Mouse (Mus musculus) neural tube, embryonic 13.5 days (tissue): ENCODE measurements around the gene Rxfp1. TPM values are rescaled to one million over a fixed set of nuclear protein-coding genes. Genes with fewer than 3 reads are reported as not detected.
"Not testable (repeated sequence)": the region's sequence is repeated elsewhere in the genome, so short reads cannot be mapped to it uniquely, and the experiment has no call there.

Experiments used
- ATAC-seq: fragments of 200-750 bp; cut with Nextera tagmentation; 2 replicates; pipeline ENCODE4 v1.8.0; 2017; ENCODE audit warnings: low read depth, mild to moderate bottlenecking, moderate TSS enrichment, moderate library complexity
- H3K27ac ChIP-seq: fragments of 300-500 bp; sonication (generic); replicated peaks from 2 replicates; pipeline ENCODE4 v1.5.1; 2015; ENCODE audit warnings: moderate library complexity, mild to moderate bottlenecking, inconsistent platforms
- H3K27me3 ChIP-seq: fragments of 300-500 bp; sonication (generic); 2 replicates; pipeline ENCODE4 v1.6.1; 2015; ENCODE audit warnings: mild to moderate bottlenecking, inconsistent platforms
- H3K36me3 ChIP-seq: fragments of 300-500 bp; sonication (generic); 2 replicates; pipeline ENCODE4 v1.6.1; 2015; ENCODE audit warnings: mild to moderate bottlenecking, inconsistent platforms
- H3K4me1 ChIP-seq: fragments of 300-500 bp; sonication (generic); replicated peaks from 2 replicates; pipeline ENCODE4 v1.6.1; 2015; ENCODE audit warnings: inconsistent platforms
- H3K4me2 ChIP-seq: fragments of 300-500 bp; sonication (generic); 2 replicates; pipeline ENCODE4 v1.6.1; 2015; ENCODE audit warnings: inconsistent platforms, mild to moderate bottlenecking, moderate library complexity
- H3K4me3 ChIP-seq: fragments of 300-500 bp; sonication (generic); 2 replicates; pipeline ENCODE4 v1.5.1; 2015; ENCODE audit warnings: mild to moderate bottlenecking, inconsistent platforms
- H3K9ac ChIP-seq: fragments of 300-500 bp; sonication (generic); 2 replicates; pipeline ENCODE4 v1.6.1; 2015; ENCODE audit warnings: moderate library complexity, mild to moderate bottlenecking, inconsistent platforms
- H3K9me3 ChIP-seq: fragments of 300-500 bp; sonication (generic); 2 replicates; pipeline ENCODE4 v1.6.1; 2016; ENCODE audit warnings: inconsistent platforms
- WGBS: fragments of 180-500 bp; shearing (Covaris S2); methylation state at CpG from one replicate; pipeline ENCODE4 v1.1.7; 2015; 5-methylcytosine and 5-hydroxymethylcytosine counted together
- polyA plus RNA-seq: library from polyadenylated mRNA; unstranded; fragments of >200 nt; fragmentation: Nextera tagmentation; extraction: Ambion mirVana; gene quantifications from 2 replicates; pipeline ENCODE4 v1.2.1, GENCODE M21; 2015

Gene Rxfp1
- polyA plus RNA-seq, 1 experiment from 2014 or later = not detected

DNA sequence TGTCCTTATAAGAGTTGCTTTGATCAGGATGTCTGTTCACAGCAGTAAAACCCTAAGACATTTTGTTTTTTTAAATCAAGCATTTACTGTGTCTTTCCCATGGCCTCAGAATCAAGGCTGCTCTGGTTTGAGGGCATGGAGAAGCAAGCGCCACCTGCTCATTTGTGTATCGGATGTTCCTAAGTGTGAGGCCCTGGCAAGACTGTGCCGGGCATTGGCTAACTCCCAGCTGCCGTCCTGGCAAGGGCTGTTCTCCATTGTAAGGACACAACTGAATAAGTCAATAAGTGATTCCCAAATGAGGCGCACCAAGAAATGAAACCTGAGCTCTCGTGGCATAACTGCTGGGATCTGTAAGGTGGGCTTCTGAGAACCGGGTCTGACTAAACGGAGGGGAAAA, 31.2 kb downstream of the Rxfp1 start:
- ATAC-seq = no peak
- Histone ChIP-seq H3K9me3 (no peaks in the 10 kb centered on the region), H3K9ac (no peak overlapping the region), H3K4me3 (no peak overlapping the region), H3K27ac (no peak overlapping the region), H3K4me2 (no peak overlapping the region), H3K4me1 (no peaks in the 10 kb centered on the region), H3K27me3 (no peaks in the 10 kb centered on the region), H3K36me3 (no peaks in the 10 kb centered on the region)
- 76% methylated on average over 8 of the region's 8 CpGs for WGBS

DNA sequence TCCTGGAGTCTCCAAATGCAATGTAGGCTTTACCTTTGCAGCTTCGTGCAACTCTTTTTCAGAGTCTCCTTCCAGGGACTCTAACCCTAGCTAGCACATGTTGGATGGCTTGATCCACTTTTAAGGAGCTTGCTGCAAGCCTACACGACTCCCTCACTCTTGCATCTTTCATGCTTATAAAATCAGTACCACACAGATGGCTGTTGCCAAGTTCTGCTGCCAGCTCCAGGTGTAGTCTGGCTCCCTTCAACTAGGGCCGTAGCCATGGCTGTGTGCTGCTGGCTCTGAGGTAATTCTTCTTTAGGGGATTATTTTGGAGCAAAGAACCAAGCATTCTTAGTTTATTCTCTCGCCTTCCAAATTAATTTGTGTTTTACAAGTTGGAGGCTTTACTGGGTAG, 34.5 kb downstream of the Rxfp1 start:
- no peaks in the 10 kb centered on the region for H3K4me1 ChIP-seq

GRCm38 (mm10) chr3:79691957-79692356, 45.7 kb downstream of the Rxfp1 start:
- no peak overlapping the region for H3K4me2 ChIP-seq
- H3K27me3 ChIP-seq = no peaks in the 10 kb centered on the region
- 93% methylated on average over 2 of the region's 2 CpGs for WGBS
- H3K9me3 ChIP-seq = no peaks in the 10 kb centered on the region
- no peak for ATAC-seq
- no peak overlapping the region for H3K9ac ChIP-seq
- H3K4me3 ChIP-seq = no peak overlapping the region
- no peaks in the 10 kb centered on the region for H3K36me3 ChIP-seq
- H3K4me1 ChIP-seq = no peaks in the 10 kb centered on the region
- no peak overlapping the region for H3K27ac ChIP-seq

More for the DNA sequence above, 34.5 kb downstream of the Rxfp1 start:
- no peaks in the 10 kb centered on the region for H3K27me3 ChIP-seq
- no peak for ATAC-seq
- no peak overlapping the region for H3K4me2 ChIP-seq
- 85% methylated on average over 4 of the region's 4 CpGs for WGBS
- no peaks in the 10 kb centered on the region for H3K9me3 ChIP-seq
- no peaks in the 10 kb centered on the region for H3K36me3 ChIP-seq
- no peak overlapping the region for H3K27ac ChIP-seq
- H3K9ac ChIP-seq = no peak overlapping the region
- H3K4me3 ChIP-seq = no peak overlapping the region

DNA sequence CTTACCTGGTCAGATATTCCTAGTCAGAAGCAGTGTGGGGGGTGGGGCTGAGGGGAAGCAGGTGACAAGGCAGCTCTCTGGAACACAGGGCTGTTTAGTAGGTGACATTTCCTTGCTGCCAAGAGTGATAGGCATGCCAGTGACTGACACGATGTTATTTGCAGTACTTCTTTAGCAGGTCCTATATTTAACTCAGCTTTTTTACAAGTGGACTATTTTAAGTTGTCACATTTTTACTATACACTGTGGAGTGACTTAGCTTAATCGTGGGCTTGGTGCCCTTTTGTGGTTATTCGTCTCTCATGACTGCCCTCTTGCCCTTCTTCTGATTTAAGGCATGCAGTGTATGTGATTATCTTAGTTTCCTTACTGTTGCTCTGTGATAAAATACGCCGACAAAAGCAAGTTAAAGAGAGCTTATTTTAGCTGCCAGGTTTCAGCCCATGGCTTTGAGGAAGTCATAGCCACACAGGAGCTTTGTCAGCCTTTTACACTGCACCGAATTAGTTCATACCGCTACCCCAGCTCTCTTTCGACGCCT, 47.5 kb downstream of the Rxfp1 start:
- no peaks in the 10 kb centered on the region for H3K4me1 ChIP-seq
- no peaks in the 10 kb centered on the region for H3K36me3 ChIP-seq
- WGBS = 89% methylated on average over 9 of the region's 9 CpGs
- H3K27me3 ChIP-seq = no peaks in the 10 kb centered on the region
- no peaks in the 10 kb centered on the region for H3K9me3 ChIP-seq
- ATAC-seq = no peak
- H3K4me2 ChIP-seq = no peak overlapping the region
- no peak overlapping the region for H3K9ac ChIP-seq
- H3K4me3 ChIP-seq = no peak overlapping the region
- H3K27ac ChIP-seq = no peak overlapping the region

DNA sequence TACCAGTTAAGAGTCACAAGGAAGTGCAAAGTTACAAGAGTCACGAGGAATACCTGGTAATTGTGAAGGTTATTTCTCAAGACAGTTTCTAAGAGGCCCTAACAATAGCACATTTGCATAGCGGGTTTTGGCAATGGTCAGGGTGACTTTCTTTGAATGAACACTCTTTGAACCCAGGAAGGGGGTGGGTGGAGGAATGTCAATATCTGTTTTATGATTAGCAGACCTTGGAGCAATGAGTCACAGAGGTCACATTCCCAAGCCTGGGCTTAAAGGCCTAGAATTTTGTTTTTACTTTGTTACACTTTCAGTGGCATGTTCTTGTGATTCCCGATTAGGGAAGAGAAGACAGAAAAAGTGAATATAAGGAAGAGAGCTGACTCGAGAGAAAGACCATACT, 49.6 kb downstream of the Rxfp1 start:
- H3K9me3 ChIP-seq, H3K27me3 ChIP-seq, H3K9ac ChIP-seq, H3K4me2 ChIP-seq, H3K27ac ChIP-seq, H3K36me3 ChIP-seq, H3K4me3 ChIP-seq, H3K4me1 ChIP-seq, ATAC-seq: not testable (repeated sequence)
- WGBS = 81% methylated on average over 4 of the region's 4 CpGs

- 59% methylated on average over 8 of the region's 8 CpGs for WGBS
These were observed 54.2 kb downstream of the Rxfp1 start for GRCm38 (mm10) chr3:79683529-79683928.

GRCm38 (mm10) chr3:79682351-79683132, 55.1 kb downstream of the Rxfp1 start:
- Histone ChIP-seq H3K36me3 (no peaks in the 10 kb centered on the region), H3K9ac (no peak overlapping the region), H3K4me1 (peaks cover 10% of the 10 kb centered on the region; the same call in 1 of the 2 replicates), H3K4me2 (peak overlapping the region; percentile 11; the same call in 1 of the 2 replicates), H3K4me3 (no peak overlapping the region), H3K27ac (no peak overlapping the region), H3K9me3 (no peaks in the 10 kb centered on the region), H3K27me3 (no peaks in the 10 kb centered on the region)
- ATAC-seq = no peak
- 49% methylated on average over 14 of the region's 14 CpGs for WGBS

More at GRCm38 (mm10) chr3:79683529-79683928, 54.2 kb downstream of the Rxfp1 start:
- H3K4me1 ChIP-seq = peaks cover 10% of the 10 kb centered on the region; the same call in 1 of the 2 replicates
- no peaks in the 10 kb centered on the region for H3K36me3 ChIP-seq
- H3K4me2 ChIP-seq = no peak overlapping the region
- H3K9ac ChIP-seq = no peak overlapping the region
- H3K4me3 ChIP-seq = no peak overlapping the region
- H3K27me3 ChIP-seq = no peaks in the 10 kb centered on the region
- H3K9me3 ChIP-seq = no peaks in the 10 kb centered on the region
- no peak overlapping the region for H3K27ac ChIP-seq
- no peak for ATAC-seq

DNA sequence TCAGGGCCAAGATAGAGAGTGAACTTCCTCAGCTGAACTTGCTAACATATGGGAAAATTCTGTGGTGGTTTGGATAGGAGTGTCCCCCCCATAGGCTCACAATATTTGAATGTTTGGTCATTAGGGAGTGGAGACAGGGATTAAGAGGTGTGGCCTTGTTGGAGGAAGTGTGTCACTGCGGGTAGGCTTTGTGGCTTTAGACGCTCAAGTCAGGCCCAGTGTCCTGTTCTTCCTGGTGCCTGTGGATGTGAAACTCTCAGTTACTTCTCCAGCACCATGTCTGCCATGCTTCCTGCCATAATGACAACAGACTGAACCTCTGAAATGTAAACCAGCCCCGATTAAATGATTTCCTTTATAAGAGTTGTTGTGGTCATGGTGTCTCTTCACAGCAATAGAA, 61.3 kb downstream of the Rxfp1 start:
- H3K36me3 ChIP-seq = no peaks in the 10 kb centered on the region
- H3K4me3 ChIP-seq = no peak overlapping the region
- WGBS = 94% methylated on average over 3 of the region's 3 CpGs
- no peaks in the 10 kb centered on the region for H3K9me3 ChIP-seq
- no peak for ATAC-seq
- H3K9ac ChIP-seq = no peak overlapping the region
- H3K27me3 ChIP-seq = no peaks in the 10 kb centered on the region
- no peak overlapping the region for H3K27ac ChIP-seq
- no peak overlapping the region for H3K4me2 ChIP-seq
- no peaks in the 10 kb centered on the region for H3K4me1 ChIP-seq

DNA sequence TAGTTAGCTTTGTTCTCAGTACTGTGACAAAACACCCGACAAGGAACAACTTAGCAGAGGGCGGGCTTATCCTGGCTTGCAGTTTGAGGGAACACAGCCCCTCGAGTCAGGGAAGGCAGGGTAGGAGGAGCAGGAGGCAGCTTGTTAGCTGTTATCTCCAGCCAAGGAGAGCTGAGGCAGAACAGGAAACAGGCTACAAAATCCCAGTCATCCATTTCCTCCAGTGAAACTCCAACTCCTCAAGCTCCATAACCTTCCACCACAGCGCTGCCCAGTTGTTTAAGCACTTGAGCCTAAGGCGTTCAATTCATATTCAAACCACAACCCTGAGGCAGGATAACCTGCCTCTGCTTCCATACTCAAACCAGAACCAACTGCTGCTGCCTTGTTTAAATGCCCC, 63.0 kb downstream of the Rxfp1 start:
- Histone ChIP-seq H3K27ac (no peak overlapping the region), H3K9me3 (no peaks in the 10 kb centered on the region), H3K9ac (no peak overlapping the region), H3K27me3 (no peaks in the 10 kb centered on the region), H3K36me3 (no peaks in the 10 kb centered on the region), H3K4me1 (no peaks in the 10 kb centered on the region), H3K4me3 (no peak overlapping the region), H3K4me2 (no peak overlapping the region)
- ATAC-seq = no peak
- WGBS = 91% methylated on average over 5 of the region's 5 CpGs

DNA sequence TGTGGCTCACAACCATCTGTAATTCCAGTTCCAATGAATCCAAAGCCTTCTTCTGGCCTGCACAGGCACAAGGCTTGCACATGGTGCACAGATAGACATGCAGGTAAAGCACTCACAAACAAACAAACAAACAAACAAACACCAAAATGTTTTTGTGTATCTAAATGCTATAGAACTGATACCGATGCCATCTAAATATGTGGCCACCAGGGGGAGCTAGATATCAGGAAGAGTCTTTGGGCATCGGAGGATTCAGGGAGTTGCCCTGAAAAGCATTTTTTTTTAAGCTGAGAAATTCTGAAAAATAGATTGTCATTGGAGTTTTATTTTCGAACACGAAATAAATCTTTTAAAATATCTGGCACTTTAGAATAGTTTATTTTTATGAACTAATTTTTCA, 64.6 kb downstream of the Rxfp1 start:
- Histone ChIP-seq H3K9ac (no peak overlapping the region), H3K4me3 (no peak overlapping the region), H3K36me3 (no peaks in the 10 kb centered on the region), H3K27me3 (no peaks in the 10 kb centered on the region), H3K4me1 (no peaks in the 10 kb centered on the region), H3K9me3 (no peaks in the 10 kb centered on the region), H3K4me2 (no peak overlapping the region), H3K27ac (no peak overlapping the region)
- ATAC-seq = no peak
- 12% methylated on average over 4 of the region's 4 CpGs for WGBS

DNA sequence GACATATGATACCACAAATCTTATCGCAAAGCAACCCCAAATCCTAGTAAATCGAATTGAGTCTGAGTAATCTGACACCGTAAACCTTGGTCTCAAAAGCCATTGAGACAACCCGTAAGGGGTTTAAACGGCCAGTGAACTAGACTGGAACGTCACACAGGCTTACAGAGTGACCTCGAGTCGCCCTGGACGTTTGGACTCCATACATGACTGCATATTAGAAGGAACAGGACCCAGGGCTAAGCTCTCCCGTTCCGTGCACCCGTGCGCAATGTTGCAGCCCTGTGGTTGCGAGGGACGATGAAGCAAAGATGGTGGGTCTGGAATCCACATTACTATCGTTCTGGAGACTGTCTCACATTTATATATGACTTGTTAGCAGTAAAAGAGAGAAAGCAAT, 65.5 kb downstream of the Rxfp1 start:
- H3K9ac ChIP-seq = no peak overlapping the region
- no peaks in the 10 kb centered on the region for H3K4me1 ChIP-seq
- WGBS = 78% methylated on average over 16 of the region's 16 CpGs
- no peak overlapping the region for H3K4me3 ChIP-seq
- H3K27me3 ChIP-seq = no peaks in the 10 kb centered on the region
- no peak overlapping the region for H3K27ac ChIP-seq
- H3K36me3 ChIP-seq = no peaks in the 10 kb centered on the region
- H3K4me2 ChIP-seq = no peak overlapping the region
- ATAC-seq = no peak
- H3K9me3 ChIP-seq = no peaks in the 10 kb centered on the region

DNA sequence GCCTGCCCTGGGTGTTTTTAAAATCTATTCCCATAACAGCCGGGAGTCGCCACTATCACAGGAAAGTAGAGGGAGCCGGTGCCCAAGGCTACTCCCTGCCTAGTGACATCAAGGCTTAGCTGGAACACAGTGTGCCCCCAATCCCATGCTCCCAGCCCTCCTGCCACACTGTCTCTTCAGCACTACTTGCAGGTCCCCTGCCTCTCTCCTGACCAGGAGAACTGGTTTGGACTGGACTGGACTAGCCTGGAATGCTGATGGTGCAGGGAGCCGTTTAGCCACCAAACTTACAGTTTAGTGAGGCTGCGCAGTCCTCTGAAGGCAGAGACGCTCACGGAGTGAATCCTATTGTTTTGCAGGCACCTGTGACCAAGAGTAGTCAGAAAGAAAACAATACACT, 67.1 kb downstream of the Rxfp1 start:
- H3K4me2 ChIP-seq = no peak overlapping the region
- H3K4me3 ChIP-seq = no peak overlapping the region
- H3K27ac ChIP-seq = no peak overlapping the region
- no peak overlapping the region for H3K9ac ChIP-seq
- H3K4me1 ChIP-seq = no peaks in the 10 kb centered on the region
- H3K27me3 ChIP-seq = no peaks in the 10 kb centered on the region
- 81% methylated on average over 7 of the region's 7 CpGs for WGBS
- no peaks in the 10 kb centered on the region for H3K36me3 ChIP-seq
- ATAC-seq = no peak
- no peaks in the 10 kb centered on the region for H3K9me3 ChIP-seq
